Mouse (Mus musculus) fat pad, adult 2 months (tissue): ENCODE measurements at regions not wholly inside any gene's neighbourhood (a gene's known extent, or its start where the extent isn't known, plus 50 kb on each side); places are given as distances from the start of the nearest gene placed in this dataset.
"Not testable (repeated sequence)": the region's sequence is repeated elsewhere in the genome, so short reads cannot be mapped to it uniquely, and the experiment has no call there.

Experiments used
- DNase-seq: peaks from one replicate; pipeline ENCODE4 v3.0.0-alpha.2; 2011; ENCODE audit warnings: low read depth, low spot score; ENCODE audit errors: extremely low read depth

DNA sequence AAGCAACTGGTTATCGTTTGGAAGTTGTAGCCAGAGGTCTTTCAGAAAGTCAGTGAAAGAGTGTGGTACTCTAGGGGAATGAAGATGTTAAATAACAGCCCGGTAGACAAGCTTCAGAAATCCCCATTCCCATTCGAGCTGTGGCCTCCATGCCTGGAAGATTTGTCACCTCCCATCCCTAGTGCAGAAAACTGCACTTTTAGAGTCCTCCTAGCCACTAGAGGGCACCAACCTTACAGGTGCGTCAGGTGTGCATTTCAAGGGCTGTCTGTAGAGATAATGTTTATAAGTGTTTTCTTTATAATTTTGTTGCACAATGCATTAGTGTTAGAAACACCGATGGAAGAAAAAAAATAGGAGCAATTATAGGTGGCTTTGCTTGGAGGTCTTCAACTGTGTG, 187.3 kb downstream of the Lyplal1 start:
- no peak for DNase-seq

DNA sequence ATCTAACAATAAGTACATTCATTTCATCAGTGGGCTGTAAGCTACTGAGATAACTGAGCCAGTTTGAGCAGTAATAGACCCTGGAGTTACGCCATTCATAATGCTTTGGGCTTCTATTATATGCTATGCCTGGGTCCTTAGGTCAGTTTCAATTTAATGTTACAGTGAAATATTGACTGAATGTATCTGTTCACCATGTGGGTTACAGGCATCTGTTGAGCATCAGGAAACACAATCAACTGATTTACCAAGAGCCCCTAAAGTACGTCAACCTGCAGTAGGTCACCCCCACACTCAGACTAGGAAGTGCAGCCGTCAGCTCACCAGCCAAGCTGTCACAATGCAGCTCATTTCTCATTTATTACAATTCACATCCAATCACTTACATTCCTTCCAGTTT, 183.5 kb downstream of the Lyplal1 start:
- no peak for DNase-seq

DNA sequence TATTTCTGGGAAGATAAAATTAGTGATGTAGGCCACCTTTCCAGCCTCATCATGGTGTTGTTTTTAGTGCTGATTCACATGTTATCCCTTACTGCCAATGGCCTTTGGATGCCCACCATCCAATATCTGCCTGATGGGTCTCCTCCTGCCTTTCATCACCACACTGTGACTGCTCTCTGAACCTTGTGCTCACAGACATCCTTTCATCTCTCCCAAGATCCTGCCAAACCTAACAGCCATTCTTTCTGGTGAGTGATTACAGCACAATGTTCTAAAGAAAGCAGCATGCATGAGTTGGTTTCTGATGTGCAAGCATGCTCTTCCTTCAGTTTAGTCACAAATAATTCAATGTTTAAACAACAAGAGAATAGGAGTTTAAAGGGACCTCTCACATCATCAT, 180.1 kb downstream of the Lyplal1 start:
- no peak for DNase-seq

DNA sequence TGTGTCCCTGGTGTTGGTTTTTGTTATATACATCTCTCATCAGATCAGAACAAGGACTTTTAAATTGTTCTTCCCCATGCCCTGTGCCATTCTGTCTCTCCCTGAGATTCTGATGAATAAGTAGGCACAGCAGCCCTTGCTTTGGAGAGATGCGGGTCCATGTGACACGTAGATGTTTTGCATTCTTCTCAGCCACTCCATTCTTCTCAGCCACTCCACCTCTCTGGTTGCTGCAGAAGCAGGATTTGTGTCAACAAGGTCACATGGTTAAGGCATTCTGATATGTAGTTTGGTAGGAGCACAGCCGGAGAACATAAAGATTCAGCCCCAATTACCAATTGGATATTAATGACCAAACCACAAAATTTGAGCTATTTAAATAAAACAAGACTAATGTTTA, 177.2 kb downstream of the Lyplal1 start:
- no peak for DNase-seq

DNA sequence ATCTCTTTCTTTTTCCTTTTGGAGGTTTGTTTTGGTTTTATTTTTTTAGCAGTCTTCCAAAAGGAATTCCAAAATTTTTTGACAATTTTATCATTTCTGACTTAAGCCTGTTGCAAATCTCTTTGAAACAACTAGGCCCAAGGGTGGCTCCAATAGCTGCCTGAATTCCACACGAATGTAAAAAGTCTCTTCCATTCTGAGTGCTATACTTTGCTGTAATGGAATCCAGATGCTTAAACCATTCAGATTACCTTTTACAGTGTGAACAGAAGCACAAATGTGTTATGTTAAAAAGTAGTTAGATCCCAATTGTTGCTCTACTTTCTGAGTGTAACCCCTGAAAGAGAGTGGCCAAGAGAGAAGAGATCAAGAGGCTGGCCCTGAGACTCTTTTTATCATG, 176.6 kb downstream of the Lyplal1 start:
- DNase-seq, result no peak

DNA sequence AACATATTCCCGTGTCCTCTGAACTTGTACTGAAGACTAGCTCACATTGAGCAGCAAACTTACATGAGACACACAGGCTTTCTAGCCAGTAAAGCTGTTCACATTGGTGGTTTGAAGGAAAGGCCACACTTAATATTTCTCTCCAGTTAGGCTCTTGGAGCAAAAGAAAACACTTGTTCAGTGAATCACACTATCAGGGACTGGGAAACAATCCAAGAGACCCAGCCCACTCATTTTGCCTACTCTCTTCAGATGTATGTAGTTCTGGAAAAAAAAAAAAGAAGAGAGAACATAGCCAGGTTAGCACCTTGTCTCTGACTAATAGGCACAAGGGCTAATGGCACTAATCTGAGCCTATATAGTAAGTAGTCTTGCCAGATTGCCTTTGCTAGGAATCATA, 165.9 kb downstream of the Lyplal1 start:
- no peak for DNase-seq

DNA sequence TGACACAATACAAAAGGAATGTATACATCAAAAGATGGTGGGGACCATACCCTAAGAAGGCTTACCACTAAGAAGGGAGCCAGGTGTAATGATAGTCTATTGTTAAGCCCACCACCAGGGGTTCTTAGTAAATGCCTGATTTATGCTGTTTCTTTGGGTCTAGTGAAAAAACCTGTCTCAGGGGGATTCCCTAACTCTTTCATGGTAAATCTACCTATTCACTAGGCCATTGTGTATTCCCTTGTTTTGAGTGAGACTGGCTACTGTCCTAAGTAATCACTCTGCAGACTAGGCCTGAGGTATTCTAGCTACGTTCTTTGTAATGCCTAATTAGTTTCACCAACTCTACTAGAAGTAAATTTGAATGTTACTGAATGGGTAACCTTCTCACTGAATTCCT, 161.3 kb downstream of the Lyplal1 start:
- DNase-seq, result not testable (repeated sequence)

DNA sequence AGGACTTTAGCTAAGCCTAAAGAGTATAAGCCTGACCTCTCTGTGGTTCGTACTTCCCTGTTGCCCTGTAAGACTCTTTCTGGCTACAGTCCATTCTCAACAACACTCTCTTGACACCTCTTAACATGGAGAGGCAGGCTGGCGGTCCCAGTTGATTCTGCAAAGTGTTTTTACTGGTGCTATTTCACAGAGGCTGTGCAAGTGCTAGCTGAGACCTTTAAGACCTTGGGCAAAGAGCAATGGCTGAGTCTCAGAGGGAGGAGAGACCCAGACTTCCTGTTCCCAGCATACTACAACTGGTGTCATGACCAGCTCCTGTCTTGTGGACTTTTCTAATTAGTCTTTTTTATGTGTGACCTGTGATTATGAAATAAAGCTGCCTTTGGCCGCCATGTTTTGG, 159.6 kb downstream of the Lyplal1 start:
- no peak for DNase-seq

DNA sequence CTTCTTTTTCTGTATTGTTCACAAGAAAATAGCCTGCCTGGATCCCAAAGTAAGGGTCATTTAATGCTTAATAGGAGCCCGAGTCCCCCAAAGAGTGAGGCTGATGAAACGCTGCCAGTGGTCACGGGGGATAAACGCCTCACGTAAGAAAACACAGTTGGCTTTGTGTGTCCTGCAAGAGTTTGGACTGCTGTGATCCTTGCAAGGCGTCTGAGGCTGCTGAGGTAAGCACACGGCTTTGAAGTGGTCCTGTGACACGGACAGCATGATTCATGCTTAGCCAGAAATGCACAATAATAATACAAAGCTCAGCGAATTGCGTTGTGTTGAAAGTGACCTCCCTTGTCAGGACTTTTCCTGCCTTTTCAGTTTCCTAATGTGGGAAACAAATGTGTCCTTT, 158.8 kb downstream of the Lyplal1 start:
- no peak for DNase-seq

DNA sequence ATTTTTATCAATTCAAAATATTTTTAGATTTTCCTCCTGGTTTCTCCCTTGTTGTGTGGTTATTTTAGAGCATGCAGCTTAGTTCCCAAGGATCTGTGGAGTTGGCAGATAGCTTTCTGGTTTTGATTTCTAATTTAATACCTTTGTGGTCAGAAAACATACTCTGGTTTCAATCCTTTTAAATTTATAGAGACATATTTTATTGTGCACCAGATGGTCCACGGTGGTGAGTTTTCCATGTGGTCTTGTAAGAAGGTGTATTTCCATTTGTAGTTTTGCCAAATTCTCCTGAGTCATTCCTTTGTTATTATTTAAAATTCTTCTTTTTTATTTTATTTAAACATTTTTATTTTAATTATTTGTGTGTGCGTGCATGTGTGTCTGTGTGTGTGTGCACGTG, 154.5 kb downstream of the Lyplal1 start:
- no peak for DNase-seq

DNA sequence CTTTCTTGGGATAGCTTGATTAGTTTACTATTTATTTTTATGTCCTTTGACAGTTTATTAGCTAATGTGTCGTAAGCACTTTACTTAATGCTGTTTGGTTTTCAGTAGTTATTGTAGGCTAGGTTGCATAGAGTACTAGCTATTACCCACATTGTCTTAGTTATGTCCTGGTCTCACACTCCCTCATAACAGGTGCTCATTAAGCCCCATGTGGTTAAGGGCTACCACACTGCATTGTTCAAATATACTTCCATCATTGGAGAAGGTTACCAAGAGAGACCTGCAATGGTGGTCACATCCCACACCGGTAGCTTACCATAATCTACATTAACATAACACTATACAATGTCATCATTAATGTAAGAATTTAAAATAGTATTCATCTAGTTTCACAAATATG, 153.3 kb downstream of the Lyplal1 start:
- no peak for DNase-seq

DNA sequence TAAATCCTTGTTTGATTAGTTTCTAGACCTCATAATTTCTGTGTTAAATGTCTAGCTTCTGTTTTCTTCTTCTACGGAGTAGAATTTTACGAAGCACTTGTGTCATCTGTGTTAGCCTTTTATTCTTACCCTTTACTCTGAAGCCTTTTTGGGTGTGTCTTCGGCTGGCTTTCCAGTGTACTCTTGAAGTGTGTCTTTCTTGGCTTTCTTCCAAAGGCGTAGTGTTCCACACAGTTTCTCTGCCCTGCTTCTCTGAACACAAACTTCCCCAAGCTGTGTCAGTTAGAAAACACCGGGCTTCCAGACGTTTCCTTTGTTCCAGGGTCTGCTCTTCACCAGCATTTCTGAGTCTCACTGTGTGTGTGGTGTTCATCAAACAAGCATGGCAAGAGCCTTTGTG, 152.7 kb downstream of the Lyplal1 start:
- DNase-seq, result no peak

DNA sequence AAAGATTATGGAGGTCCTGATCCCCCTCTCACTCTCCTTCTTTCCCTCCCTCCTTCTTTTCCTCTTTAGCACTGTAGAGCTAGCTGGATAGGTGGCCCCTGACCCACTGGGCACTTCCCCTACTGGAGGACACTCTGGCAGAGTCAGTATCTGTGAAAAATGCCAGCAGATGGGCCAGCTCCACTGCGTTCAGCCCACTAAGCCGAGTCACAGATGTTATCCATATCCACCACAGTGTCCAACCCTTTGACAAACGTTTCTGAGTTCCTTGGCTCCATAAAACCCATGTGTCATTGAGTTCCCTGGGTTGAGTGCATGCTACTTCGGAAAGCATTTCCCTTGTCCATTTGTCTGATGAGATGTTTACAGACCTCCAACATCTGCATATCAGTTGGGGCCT, 149.9 kb downstream of the Lyplal1 start:
- no peak for DNase-seq

DNA sequence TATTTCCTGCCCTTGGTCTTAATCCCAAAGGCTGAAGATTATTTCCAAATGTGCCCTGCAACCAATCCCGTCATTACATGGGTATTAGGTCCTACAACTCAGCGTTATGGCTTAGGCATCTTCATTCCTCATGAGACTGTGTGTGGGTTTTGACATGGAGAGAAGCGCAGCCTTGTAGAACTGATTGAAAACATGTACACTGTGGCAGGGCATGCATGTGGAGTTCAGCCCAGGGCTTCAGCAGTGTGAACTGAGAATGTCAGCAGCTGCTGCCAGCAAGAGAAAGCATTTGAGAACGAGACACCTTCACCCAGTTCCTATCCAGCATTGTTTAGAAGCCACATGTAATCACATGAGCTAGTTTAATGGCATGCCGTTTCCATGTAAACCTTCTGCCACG, 149.3 kb downstream of the Lyplal1 start:
- no peak for DNase-seq

DNA sequence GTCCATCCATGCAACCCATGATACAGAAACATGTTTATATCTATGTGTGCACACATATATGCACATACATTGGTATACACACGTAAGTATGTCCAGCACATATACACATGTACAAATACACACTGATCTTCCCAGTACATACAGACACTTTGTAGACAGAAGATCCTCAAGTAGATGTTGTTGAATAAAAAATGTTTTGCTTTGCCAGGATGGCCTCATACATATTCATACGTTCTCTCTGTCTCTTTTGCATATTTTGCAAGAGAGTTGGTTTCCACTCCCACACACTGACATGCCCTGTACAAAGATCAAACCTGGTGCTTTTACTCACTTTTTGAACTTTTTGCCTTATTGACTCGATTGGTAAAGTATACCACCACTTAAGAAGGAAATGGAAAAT, 148.5 kb downstream of the Lyplal1 start:
- no peak for DNase-seq

DNA sequence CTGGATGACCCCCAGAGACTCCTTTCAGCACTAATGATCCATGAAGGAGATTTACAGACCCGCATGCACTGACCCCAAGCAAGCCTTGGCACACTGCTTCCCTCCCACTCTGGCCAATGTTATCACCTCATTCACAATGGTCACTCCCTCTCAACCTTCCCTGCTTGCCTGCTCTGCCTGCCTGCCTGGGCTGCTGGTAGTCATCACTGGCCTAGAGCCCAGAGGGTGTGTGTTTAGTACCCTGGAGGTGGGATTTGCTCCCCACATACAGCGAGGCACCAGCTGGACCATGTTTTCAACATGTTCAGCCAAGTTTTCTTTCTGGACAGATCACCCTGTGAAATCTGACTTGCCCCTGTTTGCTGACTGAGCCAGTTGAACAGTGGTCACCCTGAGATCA, 147.9 kb downstream of the Lyplal1 start:
- no peak for DNase-seq

DNA sequence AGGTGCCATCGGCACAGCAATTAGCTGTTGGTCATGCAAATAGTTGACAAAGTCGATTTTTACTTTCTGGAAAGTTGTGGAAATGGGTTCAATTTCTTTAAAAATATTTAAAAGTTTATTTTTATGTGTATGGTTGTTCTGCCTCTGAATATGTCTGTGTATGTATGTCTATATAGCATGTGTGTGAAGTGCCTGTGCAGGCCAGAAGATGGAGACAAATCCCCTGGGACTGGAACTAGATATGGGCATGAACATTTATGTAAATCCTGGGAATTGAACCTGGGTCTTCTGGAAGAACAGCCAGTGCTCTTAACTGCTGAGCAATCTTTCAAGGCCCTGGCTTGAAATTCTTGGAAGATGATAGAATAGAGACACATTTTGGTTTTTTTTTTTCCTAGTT, 140.0 kb downstream of the Lyplal1 start:
- no peak for DNase-seq

DNA sequence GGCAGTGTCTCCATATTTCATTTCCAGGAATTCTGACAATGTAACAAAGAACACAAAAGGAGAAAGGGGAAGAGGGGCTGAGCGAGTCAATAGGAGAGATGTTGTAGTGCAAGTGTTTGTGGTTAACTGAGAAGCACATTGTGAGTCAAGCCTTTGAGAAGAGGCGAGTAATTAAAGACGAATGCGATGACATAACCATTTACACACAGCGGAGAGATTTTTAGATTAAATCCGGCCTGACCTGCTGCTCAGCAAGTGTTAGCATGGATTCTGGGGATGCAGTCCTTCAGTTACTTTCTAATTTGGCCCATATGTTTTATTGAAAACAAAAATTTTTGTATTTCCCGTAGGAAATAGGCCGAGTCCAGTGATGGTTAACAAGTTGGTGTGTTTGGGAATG, 127.7 kb downstream of the Lyplal1 start:
- DNase-seq, result no peak

DNA sequence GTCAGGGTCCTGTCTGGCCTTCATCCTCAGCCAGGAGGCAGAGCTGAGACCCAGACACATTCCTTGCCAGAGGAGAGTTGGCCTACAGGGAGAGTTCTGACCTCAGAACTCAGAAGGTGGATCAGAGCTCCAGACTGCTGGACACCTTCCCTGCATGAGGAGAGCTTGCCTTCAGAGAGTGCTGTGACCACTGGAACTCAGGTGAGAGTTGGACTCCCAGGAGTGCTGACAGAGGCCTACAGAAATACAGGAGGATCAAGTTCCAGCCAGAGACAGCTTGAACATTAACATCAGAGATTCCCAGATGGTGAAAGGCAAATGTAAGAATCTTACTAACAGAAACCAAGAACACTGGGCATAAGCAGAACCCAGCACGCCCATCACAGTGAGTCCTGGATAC, 117.0 kb downstream of the Lyplal1 start:
- not testable (repeated sequence) for DNase-seq

DNA sequence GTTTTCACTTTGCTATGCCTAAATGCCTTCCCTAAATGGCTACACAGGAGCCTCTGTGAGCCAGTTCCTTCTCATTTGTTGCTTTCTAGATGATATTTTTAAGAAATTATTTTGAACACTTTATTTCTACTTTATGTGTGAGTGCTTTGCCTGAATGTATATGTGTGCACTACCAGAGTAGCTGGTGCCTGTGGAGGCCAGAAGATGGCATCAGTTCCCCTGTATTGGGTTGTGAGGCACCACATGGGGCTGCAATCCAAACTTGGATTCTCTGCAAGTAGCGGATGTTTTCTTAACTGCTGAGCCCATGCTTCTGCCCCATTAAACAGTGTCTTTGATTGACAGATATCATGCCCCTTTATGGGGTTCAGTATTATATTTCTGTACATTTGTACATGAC, 103.7 kb downstream of the Lyplal1 start:
- no peak for DNase-seq

DNA sequence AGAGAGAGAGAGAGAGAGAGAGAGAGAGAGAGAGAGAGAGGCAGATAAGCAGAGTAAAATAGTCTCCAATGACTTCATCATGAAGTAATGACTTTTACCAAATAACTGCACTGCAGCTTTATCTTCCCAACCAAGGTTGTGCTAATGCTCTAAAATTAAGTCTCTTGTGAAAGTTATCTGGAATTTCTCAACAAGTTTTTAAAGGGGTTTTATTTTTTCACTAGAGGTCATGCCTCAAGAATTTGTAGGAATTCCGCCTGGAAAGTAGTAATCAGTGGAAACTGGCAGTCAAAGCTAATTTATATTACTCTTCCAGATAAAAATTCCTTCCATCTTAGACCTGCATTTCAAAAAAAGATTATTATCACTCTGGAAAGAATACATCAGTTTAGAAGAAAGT, 102.9 kb downstream of the Lyplal1 start:
- DNase-seq, result no peak

DNA sequence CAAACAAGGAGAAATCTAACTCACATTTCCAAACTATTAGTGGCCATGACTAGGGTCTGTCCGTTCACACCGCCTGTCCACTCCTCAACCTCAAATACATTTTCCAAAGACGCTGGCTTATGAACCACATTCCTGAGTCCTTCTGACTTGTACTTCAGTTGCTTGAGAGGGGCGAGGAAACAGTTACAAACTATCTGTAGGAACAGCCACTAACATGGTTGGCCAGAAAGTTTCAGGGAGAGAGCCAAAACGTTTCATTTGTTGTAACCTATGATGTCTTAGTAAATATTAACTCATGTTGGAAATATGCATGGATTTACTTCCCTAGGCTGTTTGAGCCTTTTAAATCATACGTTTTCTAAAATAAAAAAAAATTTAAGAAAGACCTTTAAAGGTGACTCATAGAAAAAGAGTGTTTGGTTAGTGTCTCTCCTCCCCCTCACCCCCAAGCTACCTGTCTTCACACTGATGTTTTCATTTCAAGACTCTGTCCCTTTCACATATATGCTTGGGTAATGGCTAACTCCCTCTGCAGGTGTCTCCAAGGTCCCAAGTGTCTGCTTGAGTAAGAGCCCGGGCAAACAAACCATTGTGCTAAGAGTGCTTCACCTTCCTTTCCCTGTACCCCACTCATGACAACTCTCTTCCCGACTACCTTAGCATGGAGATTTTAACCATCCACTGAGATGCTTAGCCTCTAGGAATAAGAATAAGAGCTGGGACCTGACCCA, 101.1 kb downstream of the Lyplal1 start:
- no peak for DNase-seq

DNA sequence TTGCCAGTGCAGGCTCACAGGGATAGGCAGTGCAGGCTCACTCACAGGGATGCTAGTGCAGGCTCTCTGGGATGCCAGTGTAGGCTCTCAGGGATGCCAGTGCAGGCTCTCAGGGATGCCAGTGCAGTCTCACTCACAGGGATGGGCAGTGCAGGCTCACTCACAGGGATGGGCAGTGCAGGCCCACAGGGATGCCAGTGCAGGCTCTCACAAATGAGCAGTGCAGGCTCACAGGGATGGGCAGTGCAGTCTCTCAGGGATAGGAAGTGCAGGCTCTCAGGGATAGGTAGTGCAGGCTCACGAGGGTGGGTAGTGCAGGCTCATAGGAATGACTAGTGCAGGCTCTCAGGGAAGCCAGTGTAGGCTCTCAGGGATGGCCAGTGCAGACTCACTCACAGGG, 99.6 kb downstream of the Lyplal1 start:
- DNase-seq, result no peak

DNA sequence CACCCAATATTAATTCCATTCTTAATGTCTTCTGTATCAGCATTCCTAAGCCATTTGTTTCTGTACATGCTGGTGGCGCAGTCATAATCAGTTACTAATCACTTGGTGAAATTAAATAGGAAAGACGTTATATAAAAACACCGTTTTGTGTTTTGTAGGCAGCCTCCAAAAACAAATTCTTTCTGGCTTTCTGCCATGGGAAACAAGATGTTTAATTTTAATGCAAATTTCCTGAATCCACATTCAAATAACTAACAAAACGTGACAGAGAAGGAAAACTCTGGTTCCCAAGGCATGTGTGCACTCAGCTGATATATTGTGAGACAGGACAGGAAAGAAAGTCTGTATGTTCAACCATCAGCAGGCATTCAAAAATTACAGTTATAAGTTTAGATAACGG, 97.6 kb downstream of the Lyplal1 start:
- no peak for DNase-seq
